Mouse (Mus musculus) liver, embryonic 14.5 days (tissue): ENCODE results near the gene Pkp2. TPM values are rescaled to one million over a fixed set of nuclear protein-coding genes. Genes with fewer than 3 reads are reported as not detected.
"Not testable (repeated sequence)": the region's sequence is repeated elsewhere in the genome, so short reads cannot be mapped to it uniquely, and the experiment has no call there.

Source experiments
- ATAC-seq: fragments of 200-750 bp; cut with Nextera tagmentation; 2 replicates; pipeline ENCODE4 v1.8.0; 2017; ENCODE audit warnings: moderate number of reproducible peaks, mild to moderate bottlenecking, moderate library complexity; ENCODE audit not compliant: insufficient read depth
- DNase-seq, 3 experiments: peaks; one replicate each; pipeline ENCODE4 v3.0.0-alpha.2; 2012 to 2013; ENCODE audit warnings: low read depth in 3 of 3, low spot score in 3 of 3
- H3K27ac ChIP-seq: fragments of 300-500 bp; sonication (generic); 2 replicates; pipeline ENCODE4 v1.5.1; 2014; ENCODE audit warnings: moderate library complexity, mild to moderate bottlenecking, control low read depth, inconsistent platforms
- H3K27me3 ChIP-seq: fragments of 300-500 bp; sonication (generic); 2 replicates; pipeline ENCODE4 v1.6.1; 2014; ENCODE audit warnings: mild to moderate bottlenecking, low read length, moderate library complexity; ENCODE audit not compliant: control insufficient read depth, insufficient read depth
- H3K36me3 ChIP-seq: fragments of 300-500 bp; sonication (generic); replicated peaks from 2 replicates; pipeline ENCODE4 v1.6.1; 2014; ENCODE audit warnings: low read depth; ENCODE audit not compliant: control insufficient read depth, insufficient read depth
- H3K4me1 ChIP-seq, 2 experiments: fragments of 200-500 bp in 1 of 2; fragments of 300-500 bp in 1 of 2; sonication (generic) in 1 of 2; replicated peaks; 2 replicates each; pipeline ENCODE4 v1.6.1; 2012 to 2014; ENCODE audit warnings: antibody characterized with exemption in 1 of 2, inconsistent platforms in 1 of 2, low read length in 1 of 2; ENCODE audit not compliant: control insufficient read depth in 2 of 2, insufficient read depth in 2 of 2
- H3K4me2 ChIP-seq: fragments of 300-500 bp; sonication (generic); 2 replicates; pipeline ENCODE4 v1.6.1; 2014; ENCODE audit warnings: low read depth, mild to moderate bottlenecking, control low read depth, moderate library complexity
- H3K4me3 ChIP-seq, 2 experiments: fragments of 200-500 bp in 1 of 2; fragments of 300-500 bp in 1 of 2; sonication (generic) in 1 of 2; 2 replicates each; pipeline ENCODE4 v1.5.1; 2012 to 2014; ENCODE audit warnings: low read depth in 2 of 2, low read length in 2 of 2, mild to moderate bottlenecking in 2 of 2, control low read depth in 1 of 2, inconsistent platforms in 1 of 2, moderate library complexity in 1 of 2; ENCODE audit not compliant: insufficient read depth in 1 of 2
- H3K9ac ChIP-seq: fragments of 300-500 bp; sonication (generic); replicated peaks from 2 replicates; pipeline ENCODE4 v1.6.1; 2014; ENCODE audit warnings: mild to moderate bottlenecking, control low read depth, moderate library complexity
- H3K9me3 ChIP-seq: fragments of 300-500 bp; sonication (generic); 2 replicates; pipeline ENCODE4 v1.6.1; 2016; ENCODE audit warnings: low read length, mixed read lengths; ENCODE audit not compliant: control insufficient read depth
- CTCF ChIP-seq: IDR thresholded peaks from 2 replicates; pipeline ENCODE4 v1.5.1; 2016; ENCODE audit warnings: antibody characterized with exemption, low read depth, control low read depth
- EP300 ChIP-seq: IDR thresholded peaks from 2 replicates; pipeline ENCODE4 v1.6.1; 2016; ENCODE audit warnings: antibody characterized with exemption, low read depth
- WGBS: fragments of 180-500 bp; shearing (Covaris S2); extraction: QIAGEN DNeasy Blood & Tissue Kit; methylation state at CpG from one replicate; pipeline ENCODE4 v1.1.7; 2014; ENCODE audit not compliant: insufficient replicate concordance; 5-methylcytosine and 5-hydroxymethylcytosine counted together
- polyA plus RNA-seq, 2 experiments: library from polyadenylated mRNA; depleted of rRNA in 1 of 2; stranded (reverse) in 1 of 2; unstranded in 1 of 2; fragments of >200 nt; fragmentation: Nextera tagmentation in 1 of 2; extraction: Ambion mirVana in 1 of 2; gene quantifications; 2 replicates each; pipeline versions ENCODE4 v1.2.1 to v1.2.3; 2012 to 2014

The Pkp2 gene
- polyA plus RNA-seq (2012; rRNA removed) (2.9 and 4.2 TPM in 2 replicates), polyA plus RNA-seq (2014; fragmentation: Nextera tagmentation; extraction: Ambion mirVana) (6.0 and 8.3 TPM in 2 replicates)

- H3K9me3 ChIP-seq = no peaks in the 10 kb centered on the region
- 0 out of 2 replicates have a peak within 1 kb of the TSS, but pooled peaks have one; percentile 10 for H3K9ac ChIP-seq
- peak; percentile 28 to 49 (median 44) for DNase-seq
- H3K4me3 ChIP-seq = peak within 1 kb of the TSS; percentile 52 to 80
- TF ChIP-seq CTCF (no peak), EP300 (no peak)
- H3K4me1 ChIP-seq = peaks cover 0 to 4% of the 10 kb centered on the region in 2 experiments; a peak in 1 of 4 replicates
- no peaks in the 10 kb centered on the region for H3K36me3 ChIP-seq
- peak within 1 kb of the TSS; percentile 63 for H3K4me2 ChIP-seq
- WGBS = under 1% methylated on average over 55 of the region's 59 CpGs
- peak; percentile 91 for ATAC-seq
- no peak within 1 kb of the TSS for H3K27ac ChIP-seq
- H3K27me3 ChIP-seq = peaks cover 29% of the 10 kb centered on the region
Measured at GRCm38 (mm10) chr16:16213079-16213760, at the start of gene Pkp2. Pkp2 (plus strand) TSS chr16:16213318.

- no peaks in the 10 kb centered on the region for H3K27me3 ChIP-seq
- H3K27ac ChIP-seq = no peak overlapping the region
- no peaks in the 10 kb centered on the region for H3K4me1 ChIP-seq
- H3K4me3 ChIP-seq = no peak overlapping the region
- H3K9ac ChIP-seq = no peak overlapping the region
- WGBS = 53% methylated on average over 17 of the region's 17 CpGs
- no peaks in the 10 kb centered on the region for H3K36me3 ChIP-seq
- no peak overlapping the region for H3K4me2 ChIP-seq
- TF ChIP-seq CTCF (peak; percentile 45), EP300 (no peak)
- ATAC-seq = no peak
- no peaks in the 10 kb centered on the region for H3K9me3 ChIP-seq
- DNase-seq = no peak
Measured at GRCm38 (mm10) chr16:16197374-16197773, 15.7 kb upstream of the Pkp2 start.

DNA sequence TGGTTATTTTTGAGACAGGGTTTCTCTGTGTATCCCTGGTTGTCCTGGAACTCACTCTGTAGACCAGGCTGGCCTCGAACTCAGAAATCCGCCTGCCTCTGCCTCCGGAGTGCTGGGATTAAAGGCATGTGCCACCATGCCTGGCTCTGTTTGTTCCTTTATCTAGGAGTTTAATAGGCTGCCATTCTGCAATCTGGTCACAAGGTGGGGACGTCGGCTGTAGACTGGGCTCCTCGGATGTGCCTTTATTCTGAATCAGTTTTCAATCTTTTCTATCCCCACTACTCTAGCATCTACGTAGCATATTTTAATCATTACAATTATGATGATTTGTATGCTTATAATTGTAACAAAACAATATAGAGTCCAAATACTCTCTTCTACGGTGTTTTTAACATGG, 11.1 kb upstream of the Pkp2 start:
- ATAC-seq = not testable (repeated sequence)

GRCm38 (mm10) chr16:16204648-16205047, 8.5 kb upstream of the Pkp2 start:
- TF ChIP-seq EP300 (no peak), CTCF (no peak)
- H3K27me3 ChIP-seq = no peaks in the 10 kb centered on the region
- no peak overlapping the region for H3K4me3 ChIP-seq
- H3K27ac ChIP-seq = no peak overlapping the region
- no peaks in the 10 kb centered on the region for H3K36me3 ChIP-seq
- ATAC-seq (no peak), DNase-seq (no peak)
- no peak overlapping the region for H3K4me2 ChIP-seq
- no peak overlapping the region for H3K9ac ChIP-seq
- no peaks in the 10 kb centered on the region for H3K4me1 ChIP-seq
- whole genome bisulfite sequencing = 16% methylated on average over 1 of the region's 1 CpGs
- H3K9me3 ChIP-seq = no peaks in the 10 kb centered on the region

More for the DNA sequence above, 11.1 kb upstream of the Pkp2 start:
- TF ChIP-seq CTCF = peak; percentile 58
- not testable (repeated sequence) for H3K4me2 ChIP-seq, H3K4me1 ChIP-seq, H3K36me3 ChIP-seq, H3K9me3 ChIP-seq, DNase-seq, H3K9ac ChIP-seq, H3K27ac ChIP-seq, H3K4me3 ChIP-seq, H3K27me3 ChIP-seq
- 25% methylated on average over 8 of the region's 8 CpGs for WGBS

DNA sequence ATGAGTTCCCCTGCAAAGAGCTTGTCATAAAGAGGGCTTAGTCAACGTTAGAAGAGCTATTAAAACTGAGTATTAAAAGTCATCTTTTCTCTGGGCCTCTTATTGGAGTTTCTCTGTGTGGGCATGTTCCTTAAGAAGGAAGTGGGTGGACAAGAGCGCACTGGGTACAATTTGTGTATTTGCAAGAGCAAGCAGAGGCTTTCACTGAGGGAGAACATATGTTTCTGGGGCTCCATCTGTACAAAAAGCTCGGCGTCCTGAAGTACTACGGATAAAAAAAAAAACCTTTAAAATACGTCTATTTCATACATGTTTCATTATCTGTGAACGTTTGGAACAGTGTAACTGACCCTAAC, 417 bp upstream of the Pkp2 start:
- WGBS = 12% methylated on average over 7 of the region's 7 CpGs
- DNase-seq (no peak), ATAC-seq (no peak)
- H3K4me2 ChIP-seq = peak overlapping the region; percentile 63
- H3K9me3 ChIP-seq = no peaks in the 10 kb centered on the region
- H3K36me3 ChIP-seq = no peaks in the 10 kb centered on the region
- peaks cover 29% of the 10 kb centered on the region for H3K27me3 ChIP-seq
- H3K27ac ChIP-seq = no peak overlapping the region
- TF ChIP-seq EP300 (no peak), CTCF (no peak)
- no peak overlapping the region for H3K9ac ChIP-seq
- H3K4me1 ChIP-seq = peaks cover 0 to 4% of the 10 kb centered on the region in 2 experiments; a peak in 1 of 4 replicates
- H3K4me3 ChIP-seq = peak overlapping the region; percentile 34 to 52; a peak in 3 of 4 replicates
